Mouse (Mus musculus) spleen, postnatal 0 days (tissue): ENCODE results near the gene Nupr1. TPM values are rescaled to one million over a fixed set of nuclear protein-coding genes. Genes with fewer than 3 reads are reported as not detected.

Experiments used
- polyA plus RNA-seq: library from polyadenylated mRNA; unstranded; fragments of >200 nt; fragmentation: Nextera tagmentation; extraction: Ambion mirVana; gene quantifications from 2 replicates; pipeline ENCODE4 v1.2.1, GENCODE M21; 2015

Nupr1 gene
- 14.0 and 15.6 TPM in 2 replicates for polyA plus RNA-seq

GRCm38 (mm10) chr7:126630824-126631518, at the start of gene Nupr1:
Gene Nupr1, minus strand, starts transcription at chr7:126630861.

GRCm38 (mm10) chr7:126676207-126676606, 45.5 kb upstream of the Nupr1 start, which contains the start of gene Sult1a1:
Gene Sult1a1, minus strand, starts transcription at chr7:126676432.

DNA sequence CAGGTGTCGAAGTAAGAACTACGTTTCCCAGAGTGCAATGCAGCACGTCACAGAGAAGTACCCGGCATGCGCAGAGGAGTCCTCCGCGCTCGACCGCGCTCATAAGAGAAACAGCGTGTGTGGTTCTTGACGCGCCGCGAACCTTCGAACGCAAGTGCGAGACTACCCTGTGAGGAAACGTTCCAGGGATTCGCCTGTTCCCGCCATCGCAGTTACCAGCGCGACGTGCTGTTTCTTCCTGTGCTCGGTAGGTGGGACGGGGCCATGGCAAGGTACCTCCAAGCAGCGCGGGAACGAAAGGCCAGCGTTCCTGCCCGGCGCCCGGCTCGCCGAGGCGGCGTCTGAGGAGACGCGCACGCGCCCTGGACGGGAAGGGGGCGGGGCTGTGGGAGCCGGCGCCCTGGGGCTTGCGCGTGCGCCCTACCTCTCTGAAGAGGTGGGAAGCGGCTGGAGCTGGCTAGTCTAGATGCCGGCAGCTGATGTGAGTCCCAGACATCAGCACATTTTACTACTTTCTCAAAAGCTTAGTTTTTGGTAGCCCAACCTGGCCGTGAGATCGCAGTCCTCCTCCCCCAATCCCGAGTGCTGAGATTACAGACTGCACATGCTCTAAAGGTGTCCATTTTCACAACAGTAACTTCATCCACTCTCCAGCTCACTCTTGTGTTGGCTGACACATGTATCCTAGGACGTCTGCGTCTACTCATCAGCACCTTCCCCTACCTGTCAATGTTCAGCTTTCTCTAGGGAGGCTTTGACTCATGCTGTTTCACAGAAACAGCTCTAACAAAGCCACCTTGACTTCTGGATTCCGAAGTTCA, 18.8 kb upstream of the Nupr1 start, which contains the start of gene Sgf29:
TSS of gene Sgf29 (plus strand) at position 79 of the 821 bp plus-strand sequence.

DNA sequence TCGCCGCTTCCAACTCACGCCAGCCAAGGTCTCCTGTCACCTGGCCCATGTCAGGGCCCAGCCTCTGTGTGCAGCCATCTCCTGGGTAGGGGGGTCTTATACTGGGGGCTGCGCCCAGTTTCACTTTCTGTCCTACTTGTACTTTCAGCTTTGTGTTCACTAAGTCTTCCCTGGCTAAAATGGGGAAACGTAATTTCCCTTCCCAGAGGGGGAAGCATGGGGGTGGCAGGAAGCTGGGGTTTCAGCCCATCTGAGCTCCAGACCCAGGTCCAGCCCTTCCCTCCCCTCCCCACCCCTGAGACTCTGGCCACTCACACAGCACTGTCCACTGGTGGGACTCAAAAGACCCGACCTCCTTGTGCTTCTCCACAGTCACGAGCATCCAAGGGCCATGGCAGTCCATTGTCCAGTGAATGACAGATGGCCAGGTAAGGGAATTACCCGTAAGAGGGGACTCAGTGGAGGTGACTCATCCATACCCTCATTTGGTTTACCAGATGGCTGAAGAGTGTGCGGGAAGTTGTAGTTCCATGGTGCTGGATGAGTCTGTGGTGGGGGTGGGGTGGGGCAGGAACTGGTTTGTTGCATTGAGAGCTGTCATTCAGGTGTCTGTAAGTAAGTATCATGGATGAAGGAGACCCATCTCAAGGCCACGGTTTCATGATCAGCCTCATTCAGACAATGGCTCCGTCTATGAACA, 35.6 kb downstream of the Nupr1 start, which contains the start of gene Il27:
TSS of gene Il27 (minus strand) at position 80 of the 700 bp plus-strand sequence.

DNA sequence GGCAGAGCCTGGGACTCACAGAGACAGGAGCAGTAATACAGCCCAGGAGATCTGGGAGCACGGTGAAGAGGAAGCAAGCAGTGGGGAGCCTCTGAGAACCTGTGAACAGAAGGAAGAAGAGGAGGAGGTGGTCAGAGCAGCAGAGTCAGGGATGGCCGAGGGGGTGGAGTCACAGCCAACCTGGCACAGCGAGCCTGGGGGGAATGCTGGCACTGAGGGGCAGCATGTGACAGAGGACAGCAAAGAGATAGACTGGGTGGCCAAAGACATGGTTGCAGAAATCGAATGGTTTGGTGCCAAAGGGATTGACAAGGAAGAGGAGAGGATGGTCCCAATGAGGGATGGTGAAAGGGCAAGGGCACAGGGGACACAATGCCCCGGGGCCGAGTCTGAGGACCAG, 44.9 kb downstream of the Nupr1 start, which contains the start of gene Cln3:
TSS of gene Cln3 (minus strand) at position 101 of the 400 bp plus-strand sequence.

GRCm38 (mm10) chr7:126584506-126584977, 46.1 kb downstream of the Nupr1 start, which contains the start of gene Apobr:
Gene Apobr, plus strand, starts transcription at chr7:126584942.

Other genes starting within 250 kb of the Nupr1 start
- gene Nfatc2ip, start 234.1 kb downstream of the Nupr1 start, polyA plus RNA-seq = 4.6 and 5.0 TPM in 2 replicates
- 13.1 and 17.5 TPM in 2 replicates for gene Cd19, start 216.0 kb downstream of the Nupr1 start, polyA plus RNA-seq
- gene Rabep2, start 202.1 kb downstream of the Nupr1 start, polyA plus RNA-seq = 9.6 and 14.7 TPM in 2 replicates
- gene Atp2a1, start 167.8 kb downstream of the Nupr1 start, polyA plus RNA-seq = 0.54 and 0.86 TPM in 2 replicates
- gene Sh2b1, start 155.4 kb downstream of the Nupr1 start, polyA plus RNA-seq = 14.4 and 17.8 TPM in 2 replicates
- gene Tufm, start 143.5 kb downstream of the Nupr1 start, polyA plus RNA-seq = 56.1 and 56.4 TPM in 2 replicates
- 25.9 and 26.0 TPM in 2 replicates for gene Atxn2l, start 127.4 kb downstream of the Nupr1 start, polyA plus RNA-seq
- 127 and 128 TPM in 2 replicates for gene Eif3c, start 64.5 kb downstream of the Nupr1 start, polyA plus RNA-seq
- 8.2 and 8.4 TPM in 2 replicates for gene Apobr, start 45.9 kb downstream of the Nupr1 start, polyA plus RNA-seq
- gene Cln3, start 45.0 kb downstream of the Nupr1 start, polyA plus RNA-seq = 23.1 and 32.8 TPM in 2 replicates
- 0.52 and 0.55 TPM in 2 replicates for gene Il27, start 35.9 kb downstream of the Nupr1 start, polyA plus RNA-seq
- 32.5 and 37.4 TPM in 2 replicates for gene Sgf29, start 18.4 kb upstream of the Nupr1 start, polyA plus RNA-seq
- 10.9 and 15.1 TPM in 2 replicates for gene Sult1a1, start 45.6 kb upstream of the Nupr1 start, polyA plus RNA-seq
- gene Bola2, start 64.5 kb upstream of the Nupr1 start, polyA plus RNA-seq = 142 and 152 TPM in 2 replicates
- gene Slx1b, start 64.9 kb upstream of the Nupr1 start, polyA plus RNA-seq = 3.1 and 4.5 TPM in 2 replicates
- gene Coro1a, start 76.9 kb upstream of the Nupr1 start, polyA plus RNA-seq = 226 and 316 TPM in 2 replicates
- 46.8 and 62.2 TPM in 2 replicates for gene Mapk3, start 128.7 kb upstream of the Nupr1 start, polyA plus RNA-seq
- gene Gdpd3, start 135.5 kb upstream of the Nupr1 start, polyA plus RNA-seq = 4.7 and 6.9 TPM in 2 replicates
- 155 and 172 TPM in 2 replicates for gene Ypel3, start 146.1 kb upstream of the Nupr1 start, polyA plus RNA-seq
- 0.81 and 1.0 TPM in 2 replicates for gene Tbx6, start 150.6 kb upstream of the Nupr1 start, polyA plus RNA-seq
- 134 and 141 TPM in 2 replicates for gene Ppp4c, start 161.6 kb upstream of the Nupr1 start, polyA plus RNA-seq
- gene Fam57b, start 166.8 kb upstream of the Nupr1 start, polyA plus RNA-seq = 0.16 TPM in 1 of 2 replicates, not detected in the other
- gene 4930451I11Rik, start 200.8 kb upstream of the Nupr1 start, polyA plus RNA-seq = not detected in 2 replicates
- gene Doc2a, start 216.6 kb upstream of the Nupr1 start, polyA plus RNA-seq = not detected in 2 replicates
- 22.2 and 23.3 TPM in 2 replicates for gene Hirip3, start 231.1 kb upstream of the Nupr1 start, polyA plus RNA-seq
- gene Ino80e, start 231.5 kb upstream of the Nupr1 start, polyA plus RNA-seq = 54.5 and 56.4 TPM in 2 replicates